Mouse (Mus musculus) forebrain, embryonic 14.5 days (tissue): Measurements from ENCODE around the gene Amigo1. TPM values are rescaled to one million over a fixed set of nuclear protein-coding genes. Genes with fewer than 3 reads are reported as not detected.

Experiments
- ATAC-seq: fragments of 200-750 bp; cut with Nextera tagmentation; 2 replicates; pipeline ENCODE4 v1.8.0; 2017; ENCODE audit warnings: mild to moderate bottlenecking, moderate library complexity
- DNase-seq: peaks from one replicate; pipeline ENCODE4 v3.0.0-alpha.2; 2015; ENCODE audit warnings: low spot score
- H3K27ac ChIP-seq: fragments of 300-500 bp; sonication (generic); 2 replicates; pipeline ENCODE4 v1.5.1; 2014; ENCODE audit warnings: low read depth, mild to moderate bottlenecking, control low read depth, low read length, moderate library complexity
- H3K27me3 ChIP-seq: fragments of 300-500 bp; sonication (generic); replicated peaks from 2 replicates; pipeline ENCODE4 v1.6.1; 2014; ENCODE audit warnings: low read length, control low read depth, mixed read lengths; ENCODE audit not compliant: control insufficient read depth, insufficient read depth
- H3K36me3 ChIP-seq: fragments of 300-500 bp; sonication (generic); 2 replicates; pipeline ENCODE4 v1.6.1; 2014; ENCODE audit warnings: low read length, control low read depth; ENCODE audit not compliant: control insufficient read depth, insufficient read depth
- H3K4me1 ChIP-seq: fragments of 300-500 bp; sonication (generic); 2 replicates; pipeline ENCODE4 v1.6.1; 2014; ENCODE audit warnings: antibody characterized with exemption, low read length, control low read depth; ENCODE audit not compliant: control insufficient read depth, insufficient read depth
- H3K4me2 ChIP-seq: fragments of 300-500 bp; sonication (generic); 2 replicates; pipeline ENCODE4 v1.6.1; 2014; ENCODE audit warnings: mild to moderate bottlenecking, control low read depth, low read length
- H3K4me3 ChIP-seq: fragments of 300-500 bp; sonication (generic); 2 replicates; pipeline ENCODE4 v1.5.1; 2014; ENCODE audit warnings: low read depth, low read length, control low read depth
- H3K9ac ChIP-seq: fragments of 300-500 bp; sonication (generic); 2 replicates; pipeline ENCODE4 v1.6.1; 2014; ENCODE audit warnings: mild to moderate bottlenecking, low read length, control low read depth, moderate library complexity
- H3K9me3 ChIP-seq: fragments of 300-500 bp; sonication (generic); replicated peaks from 2 replicates; pipeline ENCODE4 v1.6.1; 2016; ENCODE audit warnings: low read length, control low read depth, mixed read lengths; ENCODE audit not compliant: control insufficient read depth
- WGBS: fragments of 180-500 bp; shearing (Covaris S2); extraction: QIAGEN DNeasy Blood & Tissue Kit; methylation state at CpG from one replicate; pipeline ENCODE4 v1.1.7; 2014; 5-methylcytosine and 5-hydroxymethylcytosine counted together
- polyA plus RNA-seq: library from polyadenylated mRNA; unstranded; fragments of >200 nt; fragmentation: Nextera tagmentation; extraction: Ambion mirVana; gene quantifications from 2 replicates; pipeline ENCODE4 v1.2.1, GENCODE M21; 2014

Gene Amigo1
- polyA plus RNA-seq = 4.8 and 6.5 TPM in 2 replicates

DNA sequence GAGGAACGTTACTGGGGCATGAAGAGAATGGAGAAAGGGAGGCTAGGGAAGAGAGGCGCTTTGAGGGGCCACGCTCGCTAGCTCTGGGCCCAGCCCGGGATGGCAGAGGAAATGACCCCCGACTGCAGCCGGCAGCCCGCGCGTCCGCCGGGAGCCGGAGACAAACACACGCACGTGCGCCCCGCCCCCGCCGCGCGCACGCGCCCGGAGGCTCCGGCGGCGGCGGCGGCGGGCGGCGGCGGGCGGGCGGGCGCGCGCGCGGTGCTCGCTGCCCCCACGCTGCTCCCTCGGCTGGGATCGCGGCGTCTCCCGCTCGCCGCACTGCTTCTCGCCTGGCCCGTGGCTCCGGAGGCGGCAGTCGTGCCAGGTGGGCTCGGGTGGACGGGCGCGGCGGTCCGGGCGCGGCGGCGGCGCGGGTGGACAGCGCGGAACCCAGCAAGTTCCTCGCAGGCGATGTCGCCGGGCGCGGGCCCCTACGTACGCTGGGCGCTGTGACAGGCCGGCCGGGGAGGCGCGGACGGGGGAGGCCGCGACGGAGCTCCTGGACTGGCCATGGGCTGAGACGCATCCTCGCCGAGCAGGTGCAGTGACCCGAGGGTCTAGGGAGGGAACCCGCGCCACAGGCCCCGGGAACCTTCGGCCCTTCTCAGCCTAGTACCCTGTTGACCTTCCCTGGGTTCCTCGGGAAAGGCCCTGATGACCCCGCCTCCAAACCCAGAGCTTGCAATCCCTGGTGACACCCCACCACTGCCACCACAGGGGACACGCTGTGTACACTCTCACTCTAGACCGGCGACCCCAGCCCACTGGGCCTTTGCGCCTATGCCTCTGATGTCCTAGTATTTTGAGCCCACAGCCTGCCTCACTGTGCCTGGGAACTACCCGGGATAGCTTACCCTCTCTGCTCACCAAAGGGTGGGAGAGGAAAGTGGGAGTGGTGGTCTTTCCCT lies at the start of gene Amigo1:
Gene Amigo1, plus strand, starts transcription at position 238 of the 950 bp plus-strand sequence.
- Histone ChIP-seq H3K4me1 (0 out of 2 replicates have a peak, but pooled peaks cover 7% of the 10 kb centered on the region), H3K27me3 (no peaks in the 10 kb centered on the region), H3K9me3 (no peaks in the 10 kb centered on the region), H3K9ac (peak within 1 kb of the TSS; percentile 82), H3K4me2 (peak within 1 kb of the TSS; percentile 83), H3K27ac (peak within 1 kb of the TSS; percentile 60; the same call in 1 of the 2 replicates), H3K4me3 (peak within 1 kb of the TSS; percentile 72), H3K36me3 (peaks cover 10% of the 10 kb centered on the region; the same call in 1 of the 2 replicates)
- WGBS = under 1% methylated on average over 59 of the region's 100 CpGs
- DNase-seq (peak; percentile 64), ATAC-seq (peak; percentile 73)

DNA sequence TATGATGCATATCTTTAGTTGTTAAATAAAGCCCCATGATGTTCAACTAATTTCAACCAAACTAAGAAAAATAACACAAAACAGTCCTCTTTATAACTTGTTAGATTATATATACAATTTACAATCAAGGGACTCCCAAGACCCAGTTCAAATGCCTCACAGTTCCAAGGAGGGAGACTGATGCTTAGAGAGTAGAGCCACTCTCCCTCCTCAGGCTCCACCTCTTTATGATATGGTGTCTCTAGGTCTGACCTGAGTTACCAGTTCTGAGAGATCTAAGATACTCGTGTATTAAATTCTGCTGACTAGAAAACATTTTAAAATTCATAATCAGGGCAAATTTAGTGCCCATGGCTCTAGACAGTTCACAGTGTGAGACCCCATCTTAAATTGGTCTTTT lies 47.0 kb upstream of the Amigo1 start:
- H3K9ac ChIP-seq = no peak overlapping the region
- no peaks in the 10 kb centered on the region for H3K4me1 ChIP-seq
- no peak overlapping the region for H3K4me2 ChIP-seq
- peaks cover 10% of the 10 kb centered on the region; the same call in 1 of the 2 replicates for H3K36me3 ChIP-seq
- no peaks in the 10 kb centered on the region for H3K9me3 ChIP-seq
- no peak for DNase-seq
- H3K27ac ChIP-seq = no peak overlapping the region
- no peaks in the 10 kb centered on the region for H3K27me3 ChIP-seq
- ATAC-seq = no peak
- WGBS = 78% methylated on average over 1 of the region's 1 CpGs
- H3K4me3 ChIP-seq = no peak overlapping the region

DNA sequence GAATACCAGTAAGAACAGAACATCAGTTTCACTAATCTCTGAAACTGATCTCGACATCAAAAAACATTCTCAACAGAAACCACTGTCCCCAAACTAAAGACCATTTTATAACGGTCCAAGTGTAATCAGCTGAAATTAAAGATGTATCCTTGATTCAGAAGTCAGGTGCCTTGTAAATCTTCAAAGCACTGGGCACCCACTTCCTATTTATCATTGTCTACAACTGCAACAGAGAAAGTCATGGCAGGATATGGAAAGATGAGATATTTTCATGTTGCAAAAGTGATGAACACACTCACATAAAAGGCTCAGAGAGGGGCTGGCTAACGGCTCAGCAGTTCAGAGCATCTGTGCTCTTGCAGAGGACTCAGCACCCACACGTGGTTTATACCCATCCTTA lies 45.3 kb upstream of the Amigo1 start:
- Histone ChIP-seq H3K4me3 (no peak overlapping the region), H3K9me3 (no peaks in the 10 kb centered on the region), H3K27ac (no peak overlapping the region), H3K9ac (no peak overlapping the region), H3K27me3 (no peaks in the 10 kb centered on the region), H3K4me2 (no peak overlapping the region), H3K36me3 (peaks cover 10% of the 10 kb centered on the region; the same call in 1 of the 2 replicates), H3K4me1 (peaks cover 8% of the 10 kb centered on the region; the same call in 1 of the 2 replicates)
- no peak for ATAC-seq
- 78% methylated on average over 4 of the region's 4 CpGs for WGBS
- no peak for DNase-seq

DNA sequence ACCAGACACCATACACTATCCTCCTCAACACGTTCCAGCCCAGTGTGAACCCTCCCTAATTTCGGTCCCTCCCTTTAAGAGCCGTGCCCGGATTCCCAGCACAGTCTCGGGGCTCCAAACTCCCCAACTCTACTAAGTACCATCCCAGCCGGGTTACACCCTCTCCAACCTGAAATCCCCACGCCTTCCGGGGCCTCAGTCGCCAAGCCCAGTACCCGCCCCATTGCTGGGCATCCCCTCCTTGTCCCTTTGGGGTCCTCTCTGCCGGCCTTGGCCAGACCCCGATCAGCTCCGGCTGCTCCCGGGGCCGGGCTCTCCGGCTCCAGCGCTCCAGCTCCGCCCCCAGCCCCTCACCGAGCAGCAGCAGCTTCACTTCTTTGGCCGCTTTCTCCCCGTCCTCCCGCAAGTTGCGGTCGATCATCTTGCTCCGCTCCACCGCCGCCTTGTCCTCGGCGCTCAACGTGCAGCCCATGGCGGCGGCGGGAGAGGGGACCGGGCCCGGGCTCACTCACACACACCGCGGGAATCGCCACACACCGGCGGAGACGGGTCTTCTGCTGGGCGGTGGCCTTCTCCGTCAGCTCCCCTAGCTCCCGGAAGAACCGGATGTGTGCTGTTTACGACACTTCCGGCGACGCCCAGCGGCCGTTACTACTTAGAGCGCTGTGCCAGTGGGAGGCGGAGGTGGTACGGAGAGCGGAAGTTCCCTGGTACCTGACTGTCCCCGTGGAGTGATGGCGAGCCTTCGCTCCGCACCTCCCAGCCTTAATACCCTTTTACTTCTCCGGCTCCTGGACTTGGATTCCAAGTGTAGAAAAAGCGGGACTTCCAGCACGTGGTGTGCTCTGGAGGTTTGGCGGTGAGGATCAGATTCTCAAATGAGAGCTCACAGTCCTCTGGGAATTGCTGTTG lies 40.3 kb upstream of the Amigo1 start, which contains the start of gene Gnai3:
Gene Gnai3, minus strand, starts transcription at position 613 of the 912 bp plus-strand sequence.
- DNase-seq = peak; percentile 96
- Histone ChIP-seq H3K9me3 (no peaks in the 10 kb centered on the region), H3K4me3 (peak within 1 kb of the TSS; percentile 94), H3K27ac (peak within 1 kb of the TSS; percentile 91), H3K4me2 (peak within 1 kb of the TSS; percentile 79), H3K27me3 (no peaks in the 10 kb centered on the region), H3K36me3 (peaks cover 3% of the 10 kb centered on the region; the same call in 1 of the 2 replicates), H3K9ac (peak within 1 kb of the TSS; percentile 93), H3K4me1 (peaks cover 12% of the 10 kb centered on the region)
- ATAC-seq = peak; percentile 97
- under 1% methylated on average over 62 of the region's 63 CpGs for WGBS

DNA sequence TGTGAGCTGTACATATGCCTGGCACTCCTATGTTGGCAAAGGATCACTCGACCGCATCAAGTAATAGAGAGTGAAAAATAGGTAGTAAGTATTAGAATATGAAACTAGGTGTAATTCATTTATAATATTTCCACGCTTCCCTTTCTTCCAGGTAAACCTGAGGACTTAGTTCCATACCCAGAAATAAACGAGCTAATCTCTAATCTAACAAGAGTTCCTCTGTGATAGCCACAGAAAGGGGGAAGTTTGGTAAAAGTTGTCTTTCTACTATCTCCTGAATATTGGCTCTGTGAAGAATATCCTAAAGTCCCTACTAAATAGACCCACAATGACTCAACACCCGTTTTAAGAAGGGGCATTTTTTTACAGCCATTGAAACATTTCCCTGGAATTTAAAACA lies 39.5 kb upstream of the Amigo1 start:
- Histone ChIP-seq H3K9me3 (no peaks in the 10 kb centered on the region), H3K36me3 (no peaks in the 10 kb centered on the region), H3K4me2 (peak overlapping the region; percentile 79), H3K27me3 (no peaks in the 10 kb centered on the region), H3K27ac (peak overlapping the region; percentile 91), H3K4me3 (peak overlapping the region; percentile 94), H3K4me1 (peaks cover 12% of the 10 kb centered on the region), H3K9ac (peak overlapping the region; percentile 93)
- 54% methylated on average over 5 of the region's 5 CpGs for WGBS
- ATAC-seq = no peak
- DNase-seq = no peak

DNA sequence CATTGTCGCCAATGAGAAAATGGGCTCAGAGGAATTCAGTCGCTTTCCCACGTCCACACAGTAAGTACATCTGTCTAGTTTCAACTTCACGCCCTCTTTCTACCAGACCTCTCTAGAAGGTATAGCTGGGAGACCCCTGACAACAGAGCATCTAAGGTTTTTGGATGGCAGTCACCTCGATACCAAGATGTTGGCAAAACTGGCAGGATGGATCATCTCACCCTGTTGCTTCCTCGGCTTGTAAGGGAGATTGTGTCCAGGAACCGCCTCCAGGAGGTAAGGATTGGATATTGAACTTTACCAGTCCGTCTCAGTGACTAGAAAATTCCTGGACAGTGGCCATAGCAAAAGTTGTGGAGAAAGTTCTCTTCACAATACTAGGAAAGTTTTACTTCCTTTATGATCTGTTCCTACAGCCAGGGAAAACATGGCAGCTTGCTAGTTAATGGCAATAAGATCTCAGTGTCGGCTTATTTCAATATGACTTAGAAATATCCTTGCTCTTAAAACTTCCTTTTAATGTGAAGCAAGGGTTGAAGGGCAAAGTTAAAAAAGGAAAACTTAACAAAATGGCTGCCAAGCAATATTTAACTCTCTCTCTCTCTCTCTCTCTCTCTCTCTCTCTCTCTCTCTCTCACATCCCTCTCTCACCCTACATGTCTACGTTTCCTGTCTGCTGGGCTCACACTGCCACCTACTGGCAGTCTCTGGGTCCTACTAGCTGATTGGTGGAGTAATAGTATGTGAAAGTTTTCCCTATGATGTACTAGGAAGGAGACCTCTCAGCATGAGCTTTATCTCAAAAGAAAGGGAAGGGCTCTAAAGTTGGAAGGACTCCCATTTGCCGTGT lies 38.5 kb upstream of the Amigo1 start:
- 66% methylated on average over 11 of the region's 11 CpGs for WGBS
- Histone ChIP-seq H3K27ac (no peak overlapping the region), H3K36me3 (no peaks in the 10 kb centered on the region), H3K4me3 (no peak overlapping the region), H3K27me3 (no peaks in the 10 kb centered on the region), H3K4me2 (no peak overlapping the region), H3K4me1 (peaks cover 12% of the 10 kb centered on the region), H3K9ac (no peak overlapping the region), H3K9me3 (no peaks in the 10 kb centered on the region)
- peak; percentile 59 for ATAC-seq
- DNase-seq = peak; percentile 92

DNA sequence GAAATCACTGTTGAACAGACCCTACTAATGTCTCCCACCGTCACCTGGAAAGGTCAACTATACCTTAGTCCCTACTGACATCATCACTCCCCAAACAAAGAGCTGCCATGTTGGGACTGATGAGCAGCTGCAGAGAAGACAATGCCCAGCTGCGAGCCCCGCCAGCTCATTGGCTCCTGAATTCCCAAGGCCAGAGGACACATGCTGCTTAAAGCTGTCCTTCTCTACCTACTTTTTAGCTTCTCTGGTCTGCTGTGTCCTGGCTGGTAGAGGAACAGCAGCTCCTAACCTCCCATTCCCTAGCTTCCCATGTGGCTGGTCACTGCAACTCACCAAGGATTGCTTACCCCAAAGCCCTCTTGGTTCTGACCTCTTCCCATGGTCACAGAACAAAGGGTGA lies 33.8 kb upstream of the Amigo1 start:
- no peaks in the 10 kb centered on the region for H3K36me3 ChIP-seq
- WGBS = 87% methylated on average over 3 of the region's 3 CpGs
- ATAC-seq = no peak
- H3K4me3 ChIP-seq = no peak overlapping the region
- H3K4me1 ChIP-seq = no peaks in the 10 kb centered on the region
- no peak overlapping the region for H3K27ac ChIP-seq
- H3K9me3 ChIP-seq = no peaks in the 10 kb centered on the region
- no peaks in the 10 kb centered on the region for H3K27me3 ChIP-seq
- no peak overlapping the region for H3K9ac ChIP-seq
- DNase-seq = no peak
- no peak overlapping the region for H3K4me2 ChIP-seq

DNA sequence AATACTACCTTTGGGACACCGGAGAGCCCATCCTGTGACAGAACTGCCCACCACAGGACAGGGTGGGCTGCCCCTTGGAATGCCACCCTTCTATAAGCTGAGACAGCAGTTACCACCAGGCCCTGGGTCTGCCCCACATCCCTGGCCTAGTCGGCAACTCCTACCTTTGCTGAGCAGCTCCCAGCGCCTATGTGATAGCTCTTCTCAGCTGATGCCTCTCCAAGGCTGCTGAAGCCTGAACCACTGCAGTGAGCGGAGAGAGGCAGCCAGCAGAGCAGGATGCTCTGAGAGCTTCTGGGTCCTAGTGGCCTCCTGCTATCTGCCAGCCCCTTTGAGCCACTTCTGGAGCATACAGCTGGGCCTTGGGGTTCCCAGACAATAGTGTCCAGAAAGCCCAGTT lies 31.5 kb upstream of the Amigo1 start, which contains the start of gene Gpr61:
Gene Gpr61, minus strand, starts transcription at position 227 of the 400 bp plus-strand sequence.
- H3K4me2 ChIP-seq = peak within 1 kb of the TSS; percentile 31; the same call in 1 of the 2 replicates
- no peaks in the 10 kb centered on the region for H3K36me3 ChIP-seq
- DNase-seq (peak; percentile 45), ATAC-seq (no peak)
- no peaks in the 10 kb centered on the region for H3K27me3 ChIP-seq
- H3K9me3 ChIP-seq = no peaks in the 10 kb centered on the region
- H3K4me1 ChIP-seq = peaks cover 3% of the 10 kb centered on the region; the same call in 1 of the 2 replicates
- H3K27ac ChIP-seq = no peak within 1 kb of the TSS
- H3K9ac ChIP-seq = peak within 1 kb of the TSS; percentile 41
- no peak within 1 kb of the TSS for H3K4me3 ChIP-seq
- 46% methylated on average over 4 of the region's 4 CpGs for WGBS
